Mouse (Mus musculus) olfactory bulb, adult 2 months (tissue): ENCODE results near the gene Dhx37.
"Not testable (repeated sequence)": the region's sequence is repeated elsewhere in the genome, so short reads cannot be mapped to it uniquely, and the experiment has no call there.

Experiments
- CTCF ChIP-seq: fragments of 200-500 bp; IDR thresholded peaks from 2 replicates; pipeline ENCODE4 v1.5.1; 2012; ENCODE audit warnings: low read depth, mild to moderate bottlenecking, low read length, moderate library complexity; ENCODE audit not compliant: insufficient read depth
- POLR2A ChIP-seq: fragments of 200-500 bp; IDR thresholded peaks from 2 replicates; pipeline ENCODE4 v1.6.1; 2012; ENCODE audit warnings: mild to moderate bottlenecking, low read depth, low read length, moderate library complexity; ENCODE audit not compliant: insufficient read depth

DNA sequence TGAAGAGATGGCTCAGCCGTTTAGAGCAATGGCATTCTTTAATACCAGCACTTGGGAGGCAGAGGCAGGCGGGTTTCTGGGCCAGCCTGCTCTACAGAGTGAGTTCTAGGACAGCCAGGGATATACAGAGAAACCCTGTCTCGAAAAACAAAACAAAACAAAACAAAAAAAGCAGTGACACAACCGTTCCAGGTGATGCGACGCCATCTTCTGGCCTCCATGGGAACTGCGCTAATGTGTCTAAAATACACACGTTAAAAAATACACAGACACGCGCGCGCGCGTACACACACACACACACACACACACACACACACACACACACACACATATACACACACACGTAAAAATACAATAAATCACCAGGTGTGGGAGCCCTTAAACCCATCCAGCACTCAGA is 426 bp upstream of the Dhx37 start:
- not testable (repeated sequence) for TF ChIP-seq CTCF, POLR2A
